In the genomic region with DNA sequence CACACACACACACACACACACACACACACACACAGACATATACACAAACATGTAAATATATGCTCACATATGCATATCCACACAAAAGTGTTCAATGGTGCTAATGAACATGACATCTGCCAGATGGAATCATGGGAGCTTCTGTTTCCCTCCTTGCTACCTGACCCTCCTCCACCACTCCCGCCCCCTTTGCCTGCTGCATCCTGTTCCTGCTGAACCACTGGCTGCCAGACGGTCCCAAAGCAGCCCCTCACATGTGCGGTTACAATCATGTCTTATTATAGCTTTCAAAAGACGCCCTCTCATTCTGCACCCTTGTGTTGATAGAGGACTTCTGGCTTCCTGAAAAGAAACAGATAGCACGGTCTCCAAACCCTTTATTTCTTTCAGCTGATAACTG, we compare ENCODE assay signal across 8 mouse cellular contexts.
DNase-seq lines count a peak whose midpoint lies in the region.

No protein-coding gene starts in this region.

- peak; percentile 12 for DNase-seq in embryo, embryonic 10 days (ENCODE audit: low spot score)
- DNase-seq in embryo, embryonic 9.5 days (ENCODE audit: extremely low spot score) = no peak
- peak; percentile 9 to 13 for DNase-seq in kidney, postnatal 4 days
- DNase-seq in kidney, postnatal 25 days = no peak
- DNase-seq in embryo, embryonic 11 days = peak; percentile 28
- DNase-seq in layer of hippocampus, adult 9-11 months = peak; percentile 57
- DNase-seq in urinary bladder, postnatal 25 days (ENCODE audit: low spot score) = no peak
- no peak for DNase-seq in adrenal gland, postnatal 4 days (ENCODE audit: low spot score in 2 of 2)

Comparison
In these comparisons a context has a peak if more than half of its experiments do, and no peak if none do; other contexts are left out.
1. DNase-seq: peak in embryo, embryonic 10 days (single experiment), kidney, postnatal 4 days (2 of 2), embryo, embryonic 11 days (single experiment) and layer of hippocampus, adult 9-11 months (single experiment); none in embryo, embryonic 9.5 days (single experiment), kidney, postnatal 25 days (0 of 2), urinary bladder, postnatal 25 days (single experiment) and adrenal gland, postnatal 4 days (0 of 2).